Mouse (Mus musculus) liver, postnatal 0 days (tissue): ENCODE data around the gene Zfp219. TPM values are rescaled to one million over a fixed set of nuclear protein-coding genes. Genes with fewer than 3 reads are reported as not detected.

Experiments
- ATAC-seq: fragments of 200-750 bp; cut with Nextera tagmentation; 2 replicates; pipeline ENCODE4 v1.8.0; 2017; ENCODE audit warnings: mild to moderate bottlenecking, moderate library complexity
- DNase-seq: peaks from one replicate; pipeline ENCODE4 v3.0.0-alpha.2; 2016
- H3K27ac ChIP-seq: fragments of 300-500 bp; sonication (generic); 2 replicates; pipeline ENCODE4 v1.5.1; 2014; ENCODE audit warnings: antibody characterized with exemption, moderate library complexity, mild to moderate bottlenecking, low read depth
- H3K27me3 ChIP-seq: fragments of 300-500 bp; sonication (generic); 2 replicates; pipeline ENCODE4 v1.6.1; 2014; ENCODE audit warnings: low read length, control low read depth, mixed read lengths; ENCODE audit not compliant: insufficient read depth
- H3K36me3 ChIP-seq: fragments of 300-500 bp; sonication (generic); replicated peaks from 2 replicates; pipeline ENCODE4 v1.6.1; 2014; ENCODE audit warnings: mild to moderate bottlenecking, control low read depth, low read length, moderate library complexity, mixed read lengths; ENCODE audit not compliant: insufficient read depth
- H3K4me1 ChIP-seq: fragments of 300-500 bp; sonication (generic); 2 replicates; pipeline ENCODE4 v1.6.1; 2014; ENCODE audit warnings: antibody characterized with exemption, mild to moderate bottlenecking, control low read depth; ENCODE audit not compliant: insufficient read depth
- H3K4me2 ChIP-seq: fragments of 300-500 bp; sonication (generic); 2 replicates; pipeline ENCODE4 v1.6.1; 2014; ENCODE audit warnings: low read depth, mild to moderate bottlenecking, low read length, moderate library complexity, mixed read lengths
- H3K4me3 ChIP-seq: fragments of 300-500 bp; sonication (generic); 2 replicates; pipeline ENCODE4 v1.5.1; 2014; ENCODE audit warnings: low read depth, low read length
- H3K9ac ChIP-seq: fragments of 300-500 bp; sonication (generic); replicated peaks from 2 replicates; pipeline ENCODE4 v1.6.1; 2014; ENCODE audit warnings: mild to moderate bottlenecking, moderate library complexity
- H3K9me3 ChIP-seq: fragments of 300-500 bp; sonication (generic); 2 replicates; pipeline ENCODE4 v1.6.1; 2016; ENCODE audit warnings: mild to moderate bottlenecking, control low read depth, low read length, mixed read lengths
- CTCF ChIP-seq: sonication (generic); IDR thresholded peaks from 2 replicates; pipeline ENCODE4 v1.5.1; 2016; ENCODE audit warnings: antibody characterized with exemption, low read depth
- EP300 ChIP-seq: IDR thresholded peaks from 2 replicates; pipeline ENCODE4 v1.6.1; 2016; ENCODE audit warnings: antibody characterized with exemption, low read depth, mild to moderate bottlenecking
- WGBS: fragments of 180-500 bp; shearing (Covaris S2); extraction: QIAGEN DNeasy Blood & Tissue Kit; methylation state at CpG from one replicate; pipeline ENCODE4 v1.1.7; 2014; ENCODE audit not compliant: insufficient replicate concordance; 5-methylcytosine and 5-hydroxymethylcytosine counted together
- polyA plus RNA-seq: library from polyadenylated mRNA; unstranded; fragments of >200 nt; fragmentation: Nextera tagmentation; extraction: Ambion mirVana; gene quantifications from 2 replicates; pipeline ENCODE4 v1.2.1, GENCODE M21; 2015

Gene Zfp219
- polyA plus RNA-seq, 1 experiment from 2014 or later = 8.8 TPM

DNA sequence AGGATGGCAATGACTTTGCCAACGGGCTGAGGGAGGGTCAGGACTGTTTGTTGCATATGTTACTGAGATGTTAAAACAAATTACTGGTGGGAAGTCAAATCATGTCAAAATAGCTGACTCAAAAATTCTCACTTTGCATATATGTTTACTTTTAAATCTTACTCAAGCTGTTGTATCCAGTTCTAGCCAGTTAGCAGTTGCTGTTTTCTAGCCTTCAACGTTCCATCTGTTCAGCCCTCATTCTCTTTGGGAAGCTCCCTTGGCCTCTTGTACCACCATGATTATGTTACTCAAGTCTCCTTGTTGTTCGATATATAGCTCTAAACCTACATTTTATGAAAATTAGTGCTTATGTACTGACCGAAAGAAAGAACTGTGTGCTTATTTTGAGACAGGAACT is 5.8 kb upstream of the Zfp219 start:
- no peaks in the 10 kb centered on the region for H3K9me3 ChIP-seq
- H3K27me3 ChIP-seq = no peaks in the 10 kb centered on the region
- no peak overlapping the region for H3K4me3 ChIP-seq
- TF ChIP-seq CTCF = no peak
- no peak for TF ChIP-seq EP300
- no peak overlapping the region for H3K4me2 ChIP-seq
- ATAC-seq (no peak), DNase-seq (no peak)
- WGBS = 84% methylated on average over 4 of the region's 4 CpGs
- no peak overlapping the region for H3K9ac ChIP-seq
- no peaks in the 10 kb centered on the region for H3K36me3 ChIP-seq
- H3K27ac ChIP-seq = no peak overlapping the region
- peaks cover 28% of the 10 kb centered on the region for H3K4me1 ChIP-seq

DNA sequence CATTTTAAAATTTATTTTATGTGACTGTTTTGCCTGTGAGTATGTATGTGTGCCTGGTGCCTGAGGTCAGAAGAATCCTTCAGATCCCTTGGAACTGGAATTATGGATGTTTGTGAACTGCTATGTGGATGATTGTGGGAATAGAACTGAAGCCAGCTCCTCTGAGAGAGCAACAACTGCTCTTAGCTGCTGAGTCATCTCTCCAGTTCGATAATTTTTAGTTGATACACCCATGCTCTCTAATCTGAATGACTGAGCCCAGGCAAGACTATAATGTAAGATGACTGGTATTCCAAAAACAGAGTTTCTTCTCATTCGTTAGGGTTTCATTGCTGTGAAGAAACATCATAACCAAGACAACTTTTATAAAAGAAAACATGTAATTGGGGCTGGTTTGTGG is 3.6 kb upstream of the Zfp219 start:
- no peak overlapping the region for H3K4me3 ChIP-seq
- H3K27me3 ChIP-seq = no peaks in the 10 kb centered on the region
- TF ChIP-seq CTCF (no peak), EP300 (peak; percentile 50; the same call in 1 of the 2 replicates)
- 45% methylated on average over 2 of the region's 2 CpGs for WGBS
- H3K27ac ChIP-seq = peak overlapping the region; percentile 98
- H3K36me3 ChIP-seq = no peaks in the 10 kb centered on the region
- no peak for DNase-seq
- peak overlapping the region; percentile 7; the same call in 1 of the 2 replicates for H3K9ac ChIP-seq
- H3K4me2 ChIP-seq = peak overlapping the region; percentile 69; the same call in 1 of the 2 replicates
- no peaks in the 10 kb centered on the region for H3K9me3 ChIP-seq
- H3K4me1 ChIP-seq = peaks cover 35% of the 10 kb centered on the region
- no peak for ATAC-seq

DNA sequence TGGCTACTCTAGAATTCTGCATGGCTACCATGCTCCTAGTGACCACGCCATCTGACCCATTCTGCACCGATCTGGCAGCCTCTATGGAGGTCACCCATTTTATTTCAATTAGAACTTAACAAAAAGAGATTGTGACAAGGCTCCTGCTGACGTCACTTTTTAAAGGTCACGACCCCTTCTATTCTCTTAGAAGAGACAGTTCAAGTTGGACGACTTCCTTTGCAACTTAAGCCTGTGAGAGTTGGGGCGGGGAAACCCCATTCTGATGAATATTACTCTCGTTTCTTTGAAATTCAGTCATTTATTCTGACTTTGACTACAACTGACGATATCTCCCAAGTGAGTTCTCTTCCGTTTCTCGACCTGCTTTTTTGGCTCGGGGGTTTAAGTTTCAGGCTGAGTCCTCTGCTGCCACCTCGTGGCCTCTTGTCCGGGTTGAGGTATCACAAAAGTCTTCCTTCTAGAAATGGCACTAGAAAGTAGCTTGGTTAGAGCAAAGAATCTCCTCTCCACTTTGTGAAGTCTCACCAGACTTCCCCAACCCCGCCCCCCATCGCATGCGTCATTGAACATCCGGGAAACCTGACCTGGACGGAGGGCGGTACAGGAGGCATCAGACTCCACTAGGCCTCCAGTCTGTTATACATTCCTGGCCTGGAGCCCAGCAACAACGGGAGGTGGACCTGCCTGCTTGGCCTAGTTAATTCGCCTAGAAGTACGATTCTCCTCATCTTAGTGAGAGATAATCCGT is 2.4 kb upstream of the Zfp219 start:
- Histone ChIP-seq H3K36me3 (0 out of 2 replicates have a peak, but pooled peaks cover 2% of the 10 kb centered on the region), H3K4me1 (peaks cover 42% of the 10 kb centered on the region), H3K27me3 (no peaks in the 10 kb centered on the region), H3K27ac (peak overlapping the region; percentile 98), H3K9me3 (no peaks in the 10 kb centered on the region), H3K9ac (peak overlapping the region; percentile 42), H3K4me3 (peak overlapping the region; percentile 30), H3K4me2 (peak overlapping the region; percentile 69)
- 7% methylated on average over 23 of the region's 23 CpGs for WGBS
- DNase-seq (peak; percentile 93), ATAC-seq (peak; percentile 40)
- TF ChIP-seq EP300 = peak; percentile 37; the same call in 1 of the 2 replicates
- TF ChIP-seq CTCF = peak; percentile 82

DNA sequence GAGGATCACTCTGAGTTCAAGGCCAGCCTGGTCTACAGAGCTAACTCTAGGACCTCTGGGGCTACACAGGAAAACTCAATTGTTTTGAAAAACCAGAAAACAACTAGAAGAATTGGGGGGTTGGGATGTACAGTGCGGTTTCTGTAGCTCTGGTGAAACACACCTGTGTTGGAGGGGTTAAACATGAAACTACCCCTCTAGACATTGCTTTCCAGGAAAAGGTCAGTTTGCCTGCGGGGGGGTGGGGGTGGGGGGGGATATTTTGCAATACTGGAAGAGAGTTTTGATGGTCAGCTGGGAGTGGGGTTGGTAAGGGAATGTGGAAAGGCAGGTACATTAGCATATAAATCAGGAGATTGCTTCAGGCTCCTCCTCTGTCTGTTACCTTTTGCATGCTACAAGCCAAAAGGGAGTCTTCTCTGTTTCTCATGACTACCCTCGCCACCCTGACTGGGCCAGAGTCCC is 1.7 kb upstream of the Zfp219 start:
- WGBS = 46% methylated on average over 3 of the region's 3 CpGs
- ATAC-seq = no peak
- peak overlapping the region; percentile 69 for H3K4me2 ChIP-seq
- no peak for TF ChIP-seq CTCF
- TF ChIP-seq EP300 = no peak
- H3K9ac ChIP-seq = peak overlapping the region; percentile 42; the same call in 1 of the 2 replicates
- 0 out of 2 replicates have a peak, but pooled peaks cover 2% of the 10 kb centered on the region for H3K36me3 ChIP-seq
- H3K9me3 ChIP-seq = no peaks in the 10 kb centered on the region
- DNase-seq = no peak
- no peaks in the 10 kb centered on the region for H3K27me3 ChIP-seq
- peak overlapping the region; percentile 30 for H3K4me3 ChIP-seq
- H3K4me1 ChIP-seq = peaks cover 42% of the 10 kb centered on the region
- H3K27ac ChIP-seq = peak overlapping the region; percentile 98

DNA sequence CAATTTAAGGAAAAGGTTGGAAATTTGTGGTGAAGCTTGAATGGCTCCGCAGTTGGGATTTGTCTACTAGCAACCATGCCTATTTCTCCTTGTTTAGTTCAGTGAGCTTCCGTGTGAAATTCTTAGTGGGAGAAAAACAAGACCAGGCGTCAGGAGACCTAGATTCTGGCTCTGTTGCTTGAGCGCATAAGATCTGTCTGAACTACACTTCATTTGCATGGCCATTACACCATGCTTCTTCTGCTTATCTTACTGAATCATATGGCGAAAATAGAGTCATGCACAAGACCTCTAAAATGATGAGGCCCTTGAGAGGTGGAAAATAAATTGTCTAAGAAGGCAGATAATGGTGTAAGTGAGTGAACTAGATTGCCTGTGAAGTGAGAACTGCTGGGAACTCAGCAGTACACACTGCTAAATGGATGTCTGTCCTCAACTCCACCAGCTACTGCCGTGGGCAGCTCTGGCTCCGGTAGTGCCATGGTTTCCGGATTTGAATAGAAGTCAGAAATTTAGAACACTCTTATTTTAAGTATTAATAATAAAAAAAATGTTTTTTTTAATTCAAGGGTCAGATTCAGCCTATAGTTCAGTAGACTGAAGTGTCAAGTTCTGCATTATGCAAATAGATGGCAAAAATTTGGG is 1.2 kb upstream of the Zfp219 start:
- Histone ChIP-seq H3K27ac (peak overlapping the region; percentile 98), H3K4me2 (0 out of 2 replicates have a peak overlapping the region, but pooled peaks have one; percentile 74), H3K36me3 (0 out of 2 replicates have a peak, but pooled peaks cover 2% of the 10 kb centered on the region), H3K9ac (no peak overlapping the region), H3K27me3 (no peaks in the 10 kb centered on the region), H3K9me3 (no peaks in the 10 kb centered on the region), H3K4me1 (peaks cover 42% of the 10 kb centered on the region), H3K4me3 (no peak overlapping the region)
- TF ChIP-seq CTCF (no peak), EP300 (peak; percentile 72; the same call in 1 of the 2 replicates)
- ATAC-seq (no peak), DNase-seq (no peak)
- 67% methylated on average over 8 of the region's 8 CpGs for WGBS

DNA sequence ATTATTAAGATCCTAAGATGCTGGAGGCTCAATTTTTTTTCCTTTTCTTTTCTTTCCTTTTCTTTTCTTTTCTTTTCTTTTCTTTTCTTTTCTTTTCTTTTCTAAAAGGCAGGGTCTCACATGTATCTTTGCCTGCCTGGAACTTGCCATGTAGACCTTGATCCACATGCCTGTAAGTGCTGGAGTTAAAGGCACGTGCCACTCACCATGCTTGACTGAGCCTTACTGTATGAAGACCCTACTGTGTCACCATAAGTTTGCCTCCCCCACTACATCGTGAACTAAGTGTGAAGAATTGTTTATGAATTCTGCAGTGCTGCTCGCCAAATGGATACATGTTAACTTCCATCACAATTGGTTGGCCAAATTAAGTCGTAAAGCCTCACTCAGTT is 601 bp upstream of the Zfp219 start:
- no peak for ATAC-seq
- WGBS = 72% methylated on average over 4 of the region's 4 CpGs
- no peak for TF ChIP-seq EP300
- no peak for TF ChIP-seq CTCF

More for the DNA sequence above, 601 bp upstream of the Zfp219 start:
- Histone ChIP-seq H3K9me3 (no peaks in the 10 kb centered on the region), H3K27me3 (no peaks in the 10 kb centered on the region), H3K4me2 (peak overlapping the region; percentile 74), H3K27ac (peak overlapping the region; percentile 98), H3K36me3 (0 out of 2 replicates have a peak, but pooled peaks cover 4% of the 10 kb centered on the region), H3K4me1 (peaks cover 48% of the 10 kb centered on the region), H3K9ac (no peak overlapping the region), H3K4me3 (0 out of 2 replicates have a peak overlapping the region, but pooled peaks have one; percentile 63)
- no peak for DNase-seq
